Mouse (Mus musculus) thymus, adult 18-20 months (tissue): ENCODE measurements around the gene BC067074.
"Not testable (repeated sequence)": the region's sequence is repeated elsewhere in the genome, so short reads cannot be mapped to it uniquely, and the experiment has no call there.

Experiments used
- DNase-seq, 2 experiments: peaks; one replicate each; pipeline ENCODE4 v3.0.0; 2022; ENCODE audit warnings: mixed read lengths in 2 of 2

The BC067074 gene

DNA sequence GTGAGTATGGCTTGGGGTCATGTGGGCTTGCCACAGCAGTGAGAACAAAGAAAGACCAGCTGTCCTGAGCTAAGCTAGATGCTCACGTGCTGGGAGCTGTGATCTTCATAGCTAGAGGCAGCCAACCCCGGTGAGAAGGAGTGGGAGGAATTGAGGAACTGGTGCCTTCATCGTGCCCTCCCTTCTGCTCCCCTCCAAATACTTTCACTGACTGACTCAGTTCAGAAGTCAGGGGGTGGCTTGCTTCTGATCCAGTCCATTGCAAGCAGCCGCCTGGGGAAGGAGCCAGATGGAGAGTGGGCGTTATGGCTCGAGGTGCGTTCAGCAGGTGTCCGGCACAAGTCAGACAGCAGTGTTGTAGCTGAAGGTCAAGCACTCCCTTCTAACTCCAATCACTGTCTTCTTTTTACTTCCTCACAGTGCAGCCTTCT, 86.0 kb downstream of the BC067074 start:
- no peak for DNase-seq

DNA sequence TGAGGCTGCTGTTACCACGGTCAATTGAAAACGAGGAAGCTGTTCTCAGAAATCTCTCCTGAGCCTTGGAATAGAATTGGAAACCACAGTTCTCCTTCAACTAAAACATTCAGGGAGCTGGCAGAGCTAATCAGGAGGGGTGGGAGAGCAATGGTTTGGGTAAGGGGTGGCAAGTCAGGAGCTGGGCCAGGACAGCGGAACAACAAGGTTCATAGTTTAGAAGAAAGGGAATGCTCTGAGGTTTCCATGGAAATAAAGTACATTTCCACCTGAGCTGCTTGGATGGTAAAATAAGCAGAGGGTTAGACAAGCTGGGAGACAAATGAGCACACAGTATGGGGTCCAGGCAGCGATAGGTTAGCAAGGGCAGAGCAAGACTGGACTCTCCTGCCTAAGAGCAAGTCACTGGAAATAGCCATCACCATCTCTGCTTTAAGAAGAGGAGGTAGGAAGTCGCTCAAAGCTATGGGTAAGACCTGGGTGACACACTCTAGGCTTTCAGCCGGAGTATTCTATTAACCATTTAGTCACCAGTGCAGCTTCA, 86.9 kb downstream of the BC067074 start:
- DNase-seq, result no peak

DNA sequence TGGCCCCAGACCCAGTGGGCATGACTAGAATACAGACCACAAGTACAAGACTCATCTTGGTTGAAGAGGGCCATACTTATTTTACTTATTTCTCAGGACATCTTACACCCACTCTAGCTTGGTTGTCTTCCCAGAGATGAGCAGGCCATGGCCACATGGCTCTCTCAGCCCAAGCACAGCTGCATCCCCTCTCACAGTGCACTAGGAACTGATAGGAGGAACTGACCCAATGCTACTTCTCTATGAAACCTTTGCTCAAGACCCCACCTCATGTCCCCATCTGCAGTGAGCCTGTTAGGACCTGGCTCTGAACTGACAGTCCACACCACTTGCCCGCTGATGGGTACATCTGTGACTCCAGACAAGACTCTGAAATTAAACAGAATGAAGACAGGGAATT, 88.8 kb downstream of the BC067074 start:
- no peak for DNase-seq

DNA sequence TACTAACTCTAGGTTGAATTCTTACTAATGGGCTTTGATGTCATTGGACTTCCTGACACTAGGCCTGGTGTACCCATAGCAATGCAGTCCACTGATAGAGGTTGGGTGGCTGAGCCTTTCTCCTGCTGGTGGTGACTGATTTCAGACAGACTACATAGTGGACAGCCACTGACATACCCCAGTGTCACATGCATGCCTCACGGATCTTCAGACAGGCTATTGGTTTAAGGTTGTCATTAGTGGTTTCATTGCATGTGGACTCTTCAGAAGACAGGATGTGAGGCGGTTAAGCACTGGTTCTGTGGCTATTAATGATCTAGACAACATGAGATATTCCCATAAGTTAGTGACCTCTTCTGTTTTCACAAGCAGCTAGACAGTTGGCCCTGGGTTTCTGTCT, 89.2 kb downstream of the BC067074 start:
- DNase-seq, result no peak

DNA sequence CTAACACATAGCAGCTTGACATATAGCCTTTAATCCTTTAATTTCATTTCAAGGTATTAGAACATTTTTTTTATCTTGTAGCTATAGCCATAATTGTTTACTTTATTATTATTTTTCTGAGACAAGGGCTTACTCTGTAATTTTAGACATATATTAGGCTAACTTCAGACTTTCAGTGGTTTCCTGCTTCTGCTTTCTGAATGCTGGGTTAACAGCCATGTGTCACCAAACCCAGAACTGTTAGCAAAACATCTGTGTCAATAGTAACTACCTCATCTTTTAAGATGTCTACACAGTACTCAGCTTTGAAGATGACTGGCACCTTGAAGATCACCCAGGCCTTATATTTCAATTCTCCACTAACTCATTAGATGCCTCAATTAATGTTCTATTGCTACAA, 89.8 kb downstream of the BC067074 start:
- DNase-seq, result not testable (repeated sequence)

DNA sequence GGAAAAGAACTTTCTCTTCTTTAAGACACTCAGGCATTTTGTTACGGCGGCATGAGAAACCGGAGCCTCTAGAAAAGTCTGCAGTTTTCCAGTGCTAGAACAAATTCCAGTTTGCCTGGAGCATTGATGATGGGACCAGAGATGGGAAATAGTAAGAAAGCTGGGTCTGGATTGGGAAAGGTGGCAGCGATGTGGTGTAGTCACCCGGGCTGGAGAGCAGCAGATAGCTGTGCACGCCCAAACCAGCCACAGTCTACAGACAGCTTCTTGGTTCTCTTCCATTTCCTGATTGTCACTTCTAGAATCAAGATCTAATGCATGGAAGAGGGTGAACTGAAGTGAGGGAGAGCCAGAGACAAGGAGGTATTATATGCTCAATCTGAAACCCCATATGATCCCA, 100.4 kb downstream of the BC067074 start:
- no peak for DNase-seq

DNA sequence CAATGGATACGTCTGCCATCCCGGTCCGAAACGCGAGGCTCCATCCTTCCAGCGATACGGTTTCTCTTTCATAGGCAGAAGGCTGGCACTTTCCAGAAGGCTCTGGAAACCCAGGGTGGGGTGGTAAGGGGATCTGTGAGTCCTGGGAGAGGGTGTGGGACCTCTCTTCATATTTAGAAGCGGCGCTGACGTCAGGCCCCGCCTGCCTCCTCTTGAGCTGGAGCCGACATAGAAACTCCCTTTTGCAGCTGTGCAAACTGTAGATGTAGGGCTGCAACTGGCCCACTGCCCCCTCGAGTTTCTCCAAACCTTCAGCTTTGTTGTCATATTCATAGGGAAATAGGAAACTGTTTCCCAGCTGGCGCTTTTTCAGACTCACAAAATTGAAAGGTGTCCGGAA, 101.6 kb downstream of the BC067074 start:
- DNase-seq, result no peak

DNA sequence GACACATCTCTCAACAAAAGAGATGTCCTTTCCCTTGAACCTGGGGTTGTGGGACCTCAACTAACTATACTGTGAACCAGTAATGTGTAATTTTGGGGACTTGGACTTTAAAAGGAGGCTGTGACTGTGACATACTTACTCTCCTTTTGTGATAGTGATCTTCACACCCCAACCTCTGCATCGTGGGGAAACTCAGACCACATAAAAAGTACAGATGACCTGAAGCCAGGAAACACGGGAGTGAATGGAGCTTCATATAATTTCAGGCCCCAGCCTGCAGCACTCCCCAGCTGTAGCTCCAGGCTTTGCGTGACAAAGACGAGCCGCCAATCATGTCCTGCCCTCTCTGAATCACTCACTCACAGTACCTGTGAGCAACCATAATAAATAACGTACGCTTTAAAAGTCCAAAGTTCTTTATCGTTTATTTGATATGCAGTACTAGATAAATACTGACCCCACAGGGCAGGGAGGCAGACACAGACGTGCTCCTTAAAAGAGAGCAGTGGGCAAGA, 104.1 kb downstream of the BC067074 start:
- no peak for DNase-seq

DNA sequence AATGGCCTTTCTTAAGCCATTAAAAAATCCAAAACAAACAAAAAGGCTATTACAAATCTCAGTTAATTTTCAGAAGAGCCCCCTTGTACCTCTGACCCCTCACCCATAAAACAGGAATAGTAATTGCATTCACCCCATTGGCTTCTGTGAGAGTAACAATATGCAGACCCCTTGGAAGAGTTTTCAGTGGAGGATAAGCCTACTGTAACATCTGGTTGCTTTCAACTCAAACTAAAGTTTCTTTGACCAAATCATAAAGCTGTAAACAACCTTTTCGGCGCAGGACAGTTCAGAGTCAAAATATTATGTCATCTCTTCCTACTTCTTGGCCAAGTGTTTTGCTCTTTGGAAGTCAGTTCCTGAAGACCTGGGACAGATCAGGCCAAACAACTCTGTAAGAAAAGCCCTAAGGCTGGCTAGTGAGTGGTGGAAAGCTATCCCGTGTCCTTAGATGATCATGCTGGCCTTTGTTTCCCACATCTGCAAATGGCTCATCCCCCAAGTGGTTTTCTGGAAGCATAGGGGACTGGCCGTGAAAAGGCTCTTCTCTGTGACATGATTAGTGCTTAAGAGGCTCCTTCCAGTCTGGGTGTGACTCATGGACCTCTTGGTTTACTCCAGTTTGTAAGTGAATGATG, 108.5 kb downstream of the BC067074 start:
- DNase-seq, result no peak

DNA sequence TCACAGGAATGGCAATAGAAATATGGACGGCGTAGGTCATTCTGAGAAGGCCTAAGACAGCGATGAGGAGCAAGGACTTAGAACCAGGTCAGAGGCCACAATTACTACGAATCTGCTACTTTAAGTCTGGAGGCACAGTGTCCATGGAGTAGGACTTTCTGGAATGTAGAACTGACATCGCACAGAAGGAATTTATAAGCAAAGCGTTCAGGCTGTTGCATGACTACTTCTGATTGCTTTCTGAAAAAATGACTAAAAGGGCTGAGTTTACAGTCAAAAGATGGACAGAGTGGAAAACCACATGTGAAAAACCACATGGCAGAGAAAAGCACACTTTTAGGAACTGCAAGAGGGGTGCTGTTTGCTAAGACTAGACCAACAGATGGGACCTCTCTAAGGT, 110.7 kb downstream of the BC067074 start:
- DNase-seq, result no peak

DNA sequence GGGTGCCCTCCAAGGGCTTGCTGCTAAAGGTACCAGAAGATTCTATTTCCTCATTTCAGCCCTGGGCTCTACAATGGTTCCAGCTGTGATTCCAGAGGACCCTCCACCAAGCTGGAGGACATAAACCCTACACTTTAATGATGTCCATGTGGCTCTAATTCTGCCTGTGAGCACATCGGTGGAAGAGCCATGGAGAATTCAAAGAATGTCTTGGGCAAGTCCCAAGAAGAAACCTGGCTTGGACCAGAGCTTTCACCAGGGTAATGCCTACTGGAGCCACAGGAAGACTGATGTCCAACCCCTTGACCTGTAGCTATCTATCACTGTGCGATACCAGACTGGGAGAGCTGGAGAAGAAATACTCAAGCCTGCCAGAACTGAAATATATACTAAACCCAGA, 111.2 kb downstream of the BC067074 start:
- no peak for DNase-seq

DNA sequence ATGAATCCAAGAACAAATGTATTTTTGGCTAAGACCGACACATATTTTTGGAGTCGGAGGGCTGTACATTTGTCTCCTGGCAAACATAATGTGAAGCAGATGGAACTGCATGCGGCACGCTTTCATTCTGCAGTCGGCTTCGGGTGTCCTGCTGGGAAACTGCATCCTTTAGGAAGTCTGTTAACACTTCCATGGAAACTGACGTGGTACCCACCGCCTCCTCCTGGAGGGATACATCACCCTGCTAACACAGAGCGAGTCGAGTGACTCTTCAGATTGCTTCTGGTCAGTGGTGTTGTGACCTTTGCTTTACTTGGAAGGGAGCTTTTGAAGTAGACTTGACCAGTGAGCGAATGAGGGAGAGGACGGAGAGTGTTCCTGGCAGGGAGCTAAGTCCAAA, 117.0 kb downstream of the BC067074 start:
- no peak for DNase-seq

DNA sequence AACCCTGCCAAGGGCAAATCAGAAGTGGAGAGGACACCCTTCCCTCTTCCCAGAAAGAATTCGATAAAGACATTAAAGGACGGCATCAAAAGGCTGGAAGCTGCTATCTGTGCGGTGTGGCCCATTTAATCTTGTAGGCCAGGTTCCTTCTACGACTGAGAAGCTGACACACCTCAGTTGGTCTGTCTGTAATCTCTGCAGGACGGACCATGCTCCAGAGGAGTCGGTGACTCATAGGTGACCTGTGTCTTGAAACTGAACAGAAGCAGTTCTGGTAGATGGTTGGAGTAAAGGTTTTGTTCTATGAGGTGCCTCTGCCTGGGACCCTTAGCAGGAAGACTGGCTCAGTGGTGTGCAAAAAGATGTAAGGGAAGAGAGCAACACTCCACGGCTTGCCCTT, 122.6 kb downstream of the BC067074 start:
- no peak for DNase-seq

DNA sequence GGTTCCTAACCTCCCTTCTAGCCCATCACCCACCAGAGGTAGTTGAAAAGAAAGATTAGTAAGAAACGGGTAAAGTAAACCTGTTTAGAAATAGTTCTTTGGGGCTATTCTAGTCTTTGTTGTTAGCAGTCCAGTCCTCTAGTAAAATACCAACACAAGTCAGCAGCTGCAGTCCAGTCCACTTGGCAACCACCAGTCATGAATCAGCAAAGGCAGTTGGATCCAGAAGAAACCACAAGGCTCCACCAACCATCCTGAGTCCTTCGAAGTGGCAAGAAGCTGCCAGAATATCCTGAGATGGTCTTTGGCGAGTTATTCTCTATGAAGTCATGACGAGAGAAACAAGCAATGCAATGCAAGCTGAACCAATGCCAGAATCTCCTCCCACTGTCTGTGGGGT, 124.0 kb downstream of the BC067074 start:
- no peak for DNase-seq

DNA sequence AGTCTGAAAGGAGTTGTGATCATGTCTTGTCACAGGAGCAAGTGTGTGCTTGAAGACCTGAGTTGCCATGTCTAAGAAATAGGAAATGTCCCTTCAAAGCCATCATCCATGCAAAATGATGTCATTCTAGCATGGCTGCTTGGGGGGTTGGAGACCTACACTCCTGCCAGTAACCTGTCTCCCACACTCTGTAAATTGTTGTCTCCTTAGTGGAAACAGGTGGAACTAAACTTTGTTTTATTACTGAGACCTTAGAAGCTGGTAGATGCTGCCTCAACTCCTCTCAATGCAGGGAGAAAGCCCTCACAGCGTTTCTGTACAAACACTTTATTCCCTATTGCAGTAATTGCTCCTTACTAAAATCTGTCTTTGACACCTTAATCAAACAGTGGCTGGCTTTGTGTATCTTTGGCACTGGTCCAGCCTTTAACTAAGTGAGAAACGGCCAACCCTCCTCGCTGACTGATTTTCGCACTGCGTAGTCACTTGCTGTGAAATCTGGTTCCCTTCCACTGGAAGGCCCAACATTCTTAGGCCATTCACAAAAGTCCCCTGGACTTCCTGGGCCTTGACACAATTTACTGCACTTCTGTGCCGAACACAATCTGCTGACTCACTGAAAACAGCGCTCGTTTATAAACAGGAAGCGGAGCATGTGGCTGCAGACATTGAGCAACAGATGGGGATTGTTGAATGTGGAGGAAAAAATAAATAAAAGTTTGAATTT, 125.0 kb downstream of the BC067074 start:
- DNase-seq, result no peak

DNA sequence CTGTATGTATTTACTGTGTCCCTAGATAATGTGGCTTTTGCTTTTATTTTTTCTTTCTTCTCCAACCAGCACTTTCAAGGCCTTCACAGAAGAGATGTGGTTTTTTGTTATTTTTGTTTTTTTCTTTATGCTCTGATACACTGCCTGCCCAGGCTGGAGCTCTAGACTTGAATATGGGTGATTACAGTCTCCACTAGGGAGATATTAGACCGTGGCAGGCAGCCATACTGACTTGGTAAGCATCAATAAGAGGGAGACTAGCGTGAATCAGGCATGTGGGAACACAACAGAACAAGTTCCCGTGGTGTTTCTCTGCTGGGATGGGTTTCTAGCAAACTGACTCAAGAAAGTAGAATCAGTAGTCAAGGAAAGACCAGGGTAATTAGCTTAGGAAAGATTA, 125.7 kb downstream of the BC067074 start:
- DNase-seq, result no peak

DNA sequence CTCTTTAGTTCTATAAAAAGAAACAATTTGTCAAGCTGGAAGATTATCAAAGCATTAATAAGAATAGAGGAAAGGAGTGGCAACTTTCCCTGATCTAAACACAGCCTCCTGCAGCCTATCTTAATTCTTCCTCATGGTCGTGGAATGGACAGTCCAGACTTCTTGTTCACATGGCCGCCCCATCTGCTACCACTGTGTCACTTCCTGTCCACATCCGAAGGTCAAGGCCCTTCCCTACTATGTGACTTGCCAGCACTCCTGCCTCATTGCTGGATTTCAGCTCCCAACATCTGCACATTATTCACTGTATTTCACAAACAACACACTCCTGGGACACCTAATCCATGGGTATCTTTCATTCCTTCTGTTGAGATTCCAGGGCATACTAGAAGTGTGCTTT, 128.5 kb downstream of the BC067074 start:
- no peak for DNase-seq

DNA sequence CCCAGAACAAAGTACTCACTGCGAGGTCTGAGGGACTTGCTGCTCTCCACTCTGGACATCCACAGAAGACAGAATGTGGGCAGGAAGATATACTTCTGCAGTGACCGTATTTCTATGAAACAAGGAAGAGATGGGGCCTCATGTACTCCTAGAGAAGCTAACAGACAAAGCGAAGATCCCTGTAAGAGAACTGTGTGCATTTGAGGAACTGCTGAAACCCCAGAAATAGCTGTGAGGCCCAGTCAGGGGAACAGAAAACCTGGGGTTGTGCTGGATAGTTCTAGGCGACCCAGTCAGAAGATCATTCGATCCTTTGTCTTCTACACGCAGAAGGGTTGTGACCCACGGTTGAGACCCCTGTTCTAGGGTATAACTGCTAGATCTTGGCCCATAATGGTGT, 130.9 kb downstream of the BC067074 start:
- DNase-seq, result no peak

DNA sequence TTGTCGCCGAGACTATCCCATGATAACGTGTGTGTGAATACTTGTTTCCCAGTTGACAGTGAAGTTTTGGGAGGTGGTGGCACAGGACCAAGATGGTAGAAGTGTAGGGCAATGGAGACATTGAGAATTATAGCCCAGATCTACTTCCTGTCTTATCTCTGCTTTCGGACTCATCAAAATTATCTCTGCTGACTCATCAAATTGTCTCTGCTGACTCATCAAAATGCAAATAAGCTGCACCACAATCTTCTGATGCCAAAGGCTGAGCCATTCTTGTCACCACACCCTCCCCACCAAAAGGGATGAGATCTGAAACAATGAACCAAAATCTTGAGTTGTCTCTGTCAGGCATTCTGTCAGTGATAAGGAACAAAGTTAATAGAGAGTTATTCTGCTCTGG, 132.9 kb downstream of the BC067074 start:
- DNase-seq, result no peak
